Mouse (Mus musculus): ENCODE measurements around the gene Pla2g2f. TPM values are rescaled to one million over a fixed set of nuclear protein-coding genes. Genes with fewer than 3 reads are reported as not detected.
A peak's percentile ranks its signal among the peaks of the same experiment; 100 is the strongest.

Gene Pla2g2f
- polyA plus RNA-seq, 1 experiment from 2014 or later: 0.19 TPM

GRCm38 (mm10) chr4:138729018-138729703 is 28.3 kb downstream of the Pla2g2f start:
- Histone ChIP-seq H3K9me3 (replicated peaks) (no peaks in the 10 kb centered on the region), H3K27ac (peak overlapping the region; percentile 63), H3K4me3 (replicated peaks) (no peak overlapping the region), H3K36me3 (no peaks in the 10 kb centered on the region), H3K4me2 (no peak overlapping the region), H3K9ac (no peak overlapping the region), H3K27me3 (no peaks in the 10 kb centered on the region), H3K4me1 (peaks cover 48% of the 10 kb centered on the region)
- ATAC-seq (replicated peaks; ENCODE audit: low FRiP score): peak; percentile 33; the same call in 1 of the 2 replicates
- 43% methylated on average over 9 of the region's 9 CpGs for WGBS

GRCm38 (mm10) chr4:138725751-138726150 is 31.7 kb downstream of the Pla2g2f start:
- Histone ChIP-seq H3K36me3 (no peaks in the 10 kb centered on the region), H3K4me2 (peak overlapping the region; percentile 54; the same call in 1 of the 2 replicates), H3K4me1 (peaks cover 83% of the 10 kb centered on the region), H3K9ac (no peak overlapping the region), H3K27ac (peak overlapping the region; percentile 90), H3K27me3 (0 out of 2 replicates have a peak, but pooled peaks cover 2% of the 10 kb centered on the region), H3K4me3 (replicated peaks) (no peak overlapping the region), H3K9me3 (replicated peaks) (no peaks in the 10 kb centered on the region)
- 18% methylated on average over 5 of the region's 5 CpGs for WGBS
- peak; percentile 68 for ATAC-seq (replicated peaks; ENCODE audit: low FRiP score)

DNA sequence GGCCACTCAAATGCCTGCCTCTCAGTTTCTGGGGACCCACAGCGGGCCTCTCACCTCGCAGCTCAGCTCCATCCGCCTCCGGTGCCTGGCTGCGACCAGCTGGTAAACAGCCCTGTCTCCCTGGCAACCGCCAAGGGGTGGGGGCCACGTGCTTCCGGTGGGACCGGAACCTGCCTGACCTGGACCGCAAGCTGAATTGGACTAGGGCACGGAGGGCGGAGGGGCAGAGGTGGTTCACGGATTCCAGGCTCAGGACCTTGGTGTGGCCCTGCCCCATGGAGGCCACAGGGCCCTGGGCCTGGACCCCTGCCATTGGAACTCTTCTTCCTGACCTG is 32.3 kb downstream of the Pla2g2f start:
- Histone ChIP-seq H3K4me2 (peak overlapping the region; percentile 54), H3K4me3 (replicated peaks) (peak overlapping the region; percentile 24), H3K9ac (no peak overlapping the region), H3K4me1 (peaks cover 81% of the 10 kb centered on the region), H3K27ac (peak overlapping the region; percentile 90), H3K9me3 (replicated peaks) (no peaks in the 10 kb centered on the region), H3K36me3 (no peaks in the 10 kb centered on the region), H3K27me3 (0 out of 2 replicates have a peak, but pooled peaks cover 2% of the 10 kb centered on the region)
- 2% methylated on average over 13 of the region's 13 CpGs for WGBS
- ATAC-seq (replicated peaks; ENCODE audit: low FRiP score): peak; percentile 40

DNA sequence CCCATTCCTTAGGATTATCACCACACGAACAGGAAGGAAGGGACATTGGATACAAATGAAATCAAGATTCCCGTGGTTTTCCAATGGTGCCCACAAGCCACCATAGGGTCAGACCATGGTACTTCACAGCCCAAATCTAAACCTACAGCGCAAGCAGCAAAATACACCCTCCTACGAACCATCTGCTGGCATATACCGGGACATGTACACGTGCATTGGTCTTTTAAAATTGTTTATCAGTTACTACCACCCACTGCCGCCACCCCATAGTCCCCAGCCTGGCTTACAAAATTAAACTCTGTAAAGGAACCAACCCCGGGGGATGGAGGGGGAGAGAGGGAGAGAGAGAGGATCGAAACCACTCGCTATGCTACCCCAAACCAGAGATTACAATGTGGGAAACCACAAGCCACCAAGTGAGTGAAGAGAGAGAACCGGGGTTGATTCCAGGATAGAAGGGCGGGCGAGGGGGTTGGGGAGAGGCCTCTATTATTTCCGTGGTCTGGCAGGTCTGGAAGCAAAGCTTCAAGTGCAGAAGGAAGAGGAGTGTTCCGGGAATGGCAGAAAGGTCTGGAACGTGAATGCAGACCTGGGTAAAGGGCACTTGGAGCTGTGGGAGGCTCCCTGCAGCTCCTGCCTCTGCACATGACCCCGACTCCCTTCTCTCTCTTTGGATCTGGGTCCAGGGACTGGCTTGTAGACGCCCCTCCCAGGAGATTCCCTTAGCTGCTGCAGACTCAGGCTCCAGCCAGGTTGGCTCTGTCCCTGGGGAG is 32.9 kb downstream of the Pla2g2f start, which contains the start of gene Pla2g2c:
Gene Pla2g2c, plus strand, starts transcription at position 439 of the 773 bp plus-strand sequence.
- H3K9ac ChIP-seq: no peak within 1 kb of the TSS; the same call in 1 of the 2 replicates
- no peaks in the 10 kb centered on the region for H3K36me3 ChIP-seq
- peak within 1 kb of the TSS; percentile 54 for H3K4me2 ChIP-seq
- 34% methylated on average over 18 of the region's 18 CpGs for WGBS
- peak within 1 kb of the TSS; percentile 24 for H3K4me3 ChIP-seq (replicated peaks)
- H3K27me3 ChIP-seq: 0 out of 2 replicates have a peak, but pooled peaks cover 2% of the 10 kb centered on the region
- ATAC-seq (replicated peaks; ENCODE audit: low FRiP score): peak; percentile 17; the same call in 1 of the 2 replicates
- peaks cover 78% of the 10 kb centered on the region for H3K4me1 ChIP-seq
- peak within 1 kb of the TSS; percentile 90 for H3K27ac ChIP-seq
- no peaks in the 10 kb centered on the region for H3K9me3 ChIP-seq (replicated peaks)

DNA sequence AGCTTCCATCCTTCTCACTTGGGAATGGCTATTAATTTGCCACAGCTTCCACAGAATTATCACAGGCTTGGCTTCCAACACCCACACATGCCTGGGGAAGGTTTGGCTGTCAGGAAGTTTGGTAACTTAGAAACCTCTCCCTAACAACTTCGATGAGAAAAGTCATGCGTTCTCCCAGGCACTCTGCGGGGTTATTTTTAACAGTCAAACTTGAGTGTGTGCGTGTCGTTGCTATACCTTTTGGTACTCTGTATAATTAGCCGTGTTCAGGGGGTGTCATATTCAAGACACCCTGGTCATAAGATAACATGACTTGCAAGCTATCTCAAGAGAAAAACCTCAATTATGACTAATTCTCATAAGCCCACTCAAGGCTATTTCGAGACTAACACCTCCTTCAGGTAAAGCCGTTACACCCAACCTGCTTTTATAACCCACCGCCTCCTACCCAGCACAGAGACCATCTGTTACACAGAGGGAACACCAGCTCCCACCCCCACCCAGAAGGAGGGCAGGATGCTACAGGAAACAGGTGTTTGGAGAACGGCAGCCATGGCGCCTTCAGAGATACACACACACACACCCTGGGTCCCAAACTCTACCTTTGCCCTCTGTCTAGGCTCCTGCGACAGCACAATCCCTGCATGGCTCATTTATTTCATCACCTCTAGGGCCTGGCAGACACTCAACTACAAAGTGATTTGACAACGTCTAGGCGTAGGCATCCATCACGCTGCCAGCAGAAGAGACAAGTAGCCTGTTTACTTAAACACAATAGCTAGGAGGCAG is 33.7 kb downstream of the Pla2g2f start:
- Histone ChIP-seq H3K4me3 (replicated peaks) (no peak overlapping the region), H3K9me3 (replicated peaks) (no peaks in the 10 kb centered on the region), H3K9ac (no peak overlapping the region), H3K36me3 (no peaks in the 10 kb centered on the region), H3K27ac (peak overlapping the region; percentile 90; the same call in 1 of the 2 replicates), H3K4me2 (peak overlapping the region; percentile 22; the same call in 1 of the 2 replicates), H3K27me3 (0 out of 2 replicates have a peak, but pooled peaks cover 2% of the 10 kb centered on the region), H3K4me1 (peaks cover 77% of the 10 kb centered on the region)
- WGBS: 30% methylated on average over 15 of the region's 15 CpGs
- ATAC-seq (replicated peaks; ENCODE audit: low FRiP score): peak; percentile 37

GRCm38 (mm10) chr4:138719264-138719596 is 38.2 kb downstream of the Pla2g2f start:
- Histone ChIP-seq H3K4me3 (replicated peaks) (no peak overlapping the region), H3K27ac (no peak overlapping the region), H3K4me2 (no peak overlapping the region), H3K36me3 (no peaks in the 10 kb centered on the region), H3K4me1 (peaks cover 44% of the 10 kb centered on the region), H3K9me3 (replicated peaks) (no peaks in the 10 kb centered on the region), H3K9ac (no peak overlapping the region), H3K27me3 (0 out of 2 replicates have a peak, but pooled peaks cover 2% of the 10 kb centered on the region)
- ATAC-seq (replicated peaks; ENCODE audit: low FRiP score): no peak
- 43% methylated on average over 5 of the region's 5 CpGs for WGBS

GRCm38 (mm10) chr4:138718586-138719263 is 38.7 kb downstream of the Pla2g2f start:
- ATAC-seq (replicated peaks; ENCODE audit: low FRiP score): no peak
- 44% methylated on average over 5 of the region's 5 CpGs for WGBS

GRCm38 (mm10) chr4:138716697-138717096 is 40.7 kb downstream of the Pla2g2f start:
- no peak for ATAC-seq (replicated peaks; ENCODE audit: low FRiP score)
- H3K4me2 ChIP-seq: no peak overlapping the region
- no peak overlapping the region for H3K9ac ChIP-seq
- H3K27ac ChIP-seq: no peak overlapping the region
- no peak overlapping the region for H3K4me3 ChIP-seq (replicated peaks)
- H3K9me3 ChIP-seq (replicated peaks): no peaks in the 10 kb centered on the region
- peaks cover 26% of the 10 kb centered on the region for H3K4me1 ChIP-seq
- H3K27me3 ChIP-seq: no peaks in the 10 kb centered on the region
- no peaks in the 10 kb centered on the region for H3K36me3 ChIP-seq
- WGBS: 77% methylated on average over 9 of the region's 9 CpGs

More at GRCm38 (mm10) chr4:138718586-138719263, 38.7 kb downstream of the Pla2g2f start:
- Histone ChIP-seq H3K4me2 (no peak overlapping the region), H3K36me3 (no peaks in the 10 kb centered on the region), H3K9me3 (replicated peaks) (no peaks in the 10 kb centered on the region), H3K4me1 (peaks cover 39% of the 10 kb centered on the region), H3K27me3 (0 out of 2 replicates have a peak, but pooled peaks cover 2% of the 10 kb centered on the region), H3K4me3 (replicated peaks) (no peak overlapping the region), H3K27ac (no peak overlapping the region), H3K9ac (no peak overlapping the region)

- Histone ChIP-seq H3K4me2 (no peak overlapping the region), H3K27ac (no peak overlapping the region), H3K27me3 (no peaks in the 10 kb centered on the region), H3K9ac (no peak overlapping the region), H3K4me3 (replicated peaks) (no peak overlapping the region), H3K36me3 (no peaks in the 10 kb centered on the region), H3K9me3 (replicated peaks) (no peaks in the 10 kb centered on the region), H3K4me1 (peaks cover 29% of the 10 kb centered on the region)
- WGBS: 83% methylated on average over 1 of the region's 1 CpGs
- ATAC-seq (replicated peaks; ENCODE audit: low FRiP score): no peak
Measured at GRCm38 (mm10) chr4:138714186-138714585, 43.2 kb downstream of the Pla2g2f start.

- WGBS: 64% methylated on average over 8 of the region's 8 CpGs
- H3K27me3 ChIP-seq: no peaks in the 10 kb centered on the region
- H3K9me3 ChIP-seq (replicated peaks): no peaks in the 10 kb centered on the region
- no peak overlapping the region for H3K27ac ChIP-seq
- ATAC-seq (replicated peaks; ENCODE audit: low FRiP score): no peak
- no peaks in the 10 kb centered on the region for H3K36me3 ChIP-seq
- H3K4me3 ChIP-seq (replicated peaks): no peak overlapping the region
- H3K4me1 ChIP-seq: peaks cover 26% of the 10 kb centered on the region
- no peak overlapping the region for H3K9ac ChIP-seq
- no peak overlapping the region for H3K4me2 ChIP-seq
Measured at GRCm38 (mm10) chr4:138712621-138713020, 44.8 kb downstream of the Pla2g2f start.

DNA sequence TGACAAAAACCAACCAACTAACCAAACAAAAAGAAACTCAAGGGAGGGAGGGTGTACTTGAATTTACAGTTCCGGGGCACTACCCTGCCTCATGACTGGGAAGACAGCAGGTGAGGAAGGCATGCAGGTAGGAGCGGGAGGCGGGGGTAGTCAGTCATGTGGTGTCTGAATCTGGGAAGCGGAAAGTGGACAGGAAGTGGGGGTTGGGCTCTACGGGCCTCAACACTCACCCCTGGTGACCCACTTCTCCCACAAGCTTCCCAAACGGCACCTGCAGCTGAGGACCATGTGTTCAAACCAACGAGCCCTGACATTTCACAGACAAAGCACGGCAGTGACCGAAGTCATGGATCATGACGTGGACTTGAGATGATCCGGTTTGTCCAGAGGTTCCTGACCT is 45.3 kb downstream of the Pla2g2f start:
- Histone ChIP-seq H3K4me3 (replicated peaks) (no peak overlapping the region), H3K9me3 (replicated peaks) (no peaks in the 10 kb centered on the region), H3K36me3 (no peaks in the 10 kb centered on the region), H3K27me3 (no peaks in the 10 kb centered on the region), H3K27ac (no peak overlapping the region), H3K4me1 (peaks cover 26% of the 10 kb centered on the region), H3K4me2 (no peak overlapping the region), H3K9ac (no peak overlapping the region)
- 45% methylated on average over 11 of the region's 11 CpGs for WGBS
- no peak for ATAC-seq (replicated peaks; ENCODE audit: low FRiP score)

All from kidney, embryonic 15.5 days (tissue).